Mouse (Mus musculus) heart, adult 2 months (tissue): ENCODE measurements around the gene Plxnc1.

Experiments used
- CTCF ChIP-seq: fragments of 200-600 bp; IDR thresholded peaks from 2 replicates; pipeline ENCODE4 v1.8.1; 2022; ENCODE audit warnings: antibody characterized with exemption, mild to moderate bottlenecking, moderate library complexity
- EP300 ChIP-seq: fragments of 200-500 bp; IDR thresholded peaks from 2 replicates; pipeline ENCODE4 v1.6.1; 2011; ENCODE audit warnings: low read depth, low read length, control low read depth; ENCODE audit not compliant: insufficient read depth

GRCm38 (mm10) chr10:94924450-94924849 lies 20.2 kb downstream of the Plxnc1 start:
- TF ChIP-seq EP300 (no peak), CTCF (no peak)
